Mouse (Mus musculus): ENCODE results near the gene Lrrc57.

Gene Lrrc57

DNA sequence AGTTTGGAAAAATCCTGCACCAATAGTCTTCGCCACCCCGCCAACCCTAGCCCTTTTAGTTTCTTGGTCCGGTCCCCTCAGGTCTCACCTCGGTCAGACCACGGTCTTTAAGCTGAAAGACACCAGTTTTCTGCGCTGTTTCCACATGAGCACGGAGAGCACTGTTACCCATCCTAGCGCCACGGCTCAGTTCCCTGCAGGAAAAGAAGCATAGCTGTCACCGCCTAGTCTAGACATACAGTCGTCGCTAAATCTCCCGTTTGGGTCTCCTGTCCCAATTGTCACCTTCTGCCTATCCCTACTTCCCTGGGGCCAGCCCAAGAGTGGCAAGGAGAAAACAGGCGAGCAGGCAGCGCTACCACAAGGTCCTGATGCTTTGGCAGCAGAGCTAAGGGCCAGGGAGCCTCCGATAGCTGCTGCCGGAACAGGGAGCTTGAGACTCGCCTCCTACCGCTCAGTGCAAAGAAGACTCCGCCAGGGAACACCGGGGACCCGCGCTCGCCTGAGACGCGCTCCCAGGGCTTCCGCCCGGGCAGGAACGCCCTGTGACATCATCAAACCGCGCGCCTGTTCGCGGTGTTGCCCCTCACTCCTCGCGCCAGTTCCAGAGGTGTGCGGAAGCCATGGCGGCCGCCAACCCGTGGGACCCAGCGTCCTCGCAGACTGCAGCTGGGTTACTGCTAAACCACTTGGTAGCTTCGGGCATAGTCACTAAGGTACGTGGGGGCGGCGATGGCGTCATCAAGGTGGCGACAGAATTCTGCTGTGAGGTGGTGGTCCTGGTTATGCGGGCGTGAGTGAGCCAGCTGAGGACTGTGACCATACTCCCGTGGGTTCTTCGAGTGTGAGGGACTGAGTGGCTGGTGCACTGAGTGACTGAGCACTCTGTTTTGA is at the start of gene Lrrc57, which contains the start of gene Haus2:
Gene Lrrc57, minus strand, starts transcription at position 691 of the 894 bp plus-strand sequence.
Gene Haus2, plus strand, starts transcription at position 554 of the 894 bp plus-strand sequence.
- DNase-seq (ENCODE audit: low read depth, low spot score): peak; percentile 83

GRCm38 (mm10) chr2:120658486-120658885 is 49.2 kb upstream of the Lrrc57 start:
- no peak for DNase-seq (ENCODE audit: low read depth, low spot score)

- DNase-seq (ENCODE audit: low read depth, low spot score): no peak
These were observed 47.4 kb upstream of the Lrrc57 start for GRCm38 (mm10) chr2:120656711-120657110.

DNA sequence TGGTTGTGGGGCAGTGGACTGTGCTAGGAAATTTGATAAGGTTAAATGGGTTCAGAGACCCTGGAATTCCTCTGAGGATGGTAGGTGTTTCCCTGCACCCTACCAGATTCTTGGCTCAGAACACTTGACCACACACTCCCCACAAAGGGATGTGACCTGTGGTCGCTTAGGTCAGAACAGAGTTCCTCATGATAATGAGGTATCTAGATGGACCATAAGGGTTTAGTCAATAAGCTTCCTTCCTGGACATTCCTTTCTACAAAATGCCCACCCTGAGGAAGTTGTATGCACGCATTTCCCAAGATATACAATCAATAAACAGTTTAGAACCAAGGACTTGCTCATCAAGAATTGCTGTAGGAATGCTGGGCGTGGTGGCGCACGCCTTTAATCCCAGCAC is 46.6 kb upstream of the Lrrc57 start:
- DNase-seq (ENCODE audit: low read depth, low spot score): no peak

DNA sequence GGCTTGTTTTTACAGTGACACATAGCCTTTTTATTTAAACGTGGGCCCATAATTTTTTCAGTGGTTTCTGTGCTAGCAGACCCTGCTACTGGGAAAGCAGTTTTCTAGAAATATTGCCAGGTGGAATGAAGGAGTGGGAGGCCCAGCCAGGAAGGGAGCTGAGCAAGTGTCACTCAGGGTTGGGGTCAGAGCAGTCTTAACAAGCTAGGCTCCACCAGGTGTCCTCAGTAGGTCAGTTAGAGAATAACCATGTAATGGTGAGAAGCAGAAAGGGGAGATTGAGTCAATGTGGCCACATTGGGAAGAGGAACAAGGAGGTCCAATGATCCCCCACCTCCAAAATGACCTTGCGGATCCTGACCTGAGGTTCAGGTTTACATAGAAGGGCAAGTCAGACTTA is 45.4 kb upstream of the Lrrc57 start:
- DNase-seq (ENCODE audit: low read depth, low spot score): no peak

GRCm38 (mm10) chr2:120652925-120653284 is 43.6 kb upstream of the Lrrc57 start:
- no peak for DNase-seq (ENCODE audit: low read depth, low spot score)

DNA sequence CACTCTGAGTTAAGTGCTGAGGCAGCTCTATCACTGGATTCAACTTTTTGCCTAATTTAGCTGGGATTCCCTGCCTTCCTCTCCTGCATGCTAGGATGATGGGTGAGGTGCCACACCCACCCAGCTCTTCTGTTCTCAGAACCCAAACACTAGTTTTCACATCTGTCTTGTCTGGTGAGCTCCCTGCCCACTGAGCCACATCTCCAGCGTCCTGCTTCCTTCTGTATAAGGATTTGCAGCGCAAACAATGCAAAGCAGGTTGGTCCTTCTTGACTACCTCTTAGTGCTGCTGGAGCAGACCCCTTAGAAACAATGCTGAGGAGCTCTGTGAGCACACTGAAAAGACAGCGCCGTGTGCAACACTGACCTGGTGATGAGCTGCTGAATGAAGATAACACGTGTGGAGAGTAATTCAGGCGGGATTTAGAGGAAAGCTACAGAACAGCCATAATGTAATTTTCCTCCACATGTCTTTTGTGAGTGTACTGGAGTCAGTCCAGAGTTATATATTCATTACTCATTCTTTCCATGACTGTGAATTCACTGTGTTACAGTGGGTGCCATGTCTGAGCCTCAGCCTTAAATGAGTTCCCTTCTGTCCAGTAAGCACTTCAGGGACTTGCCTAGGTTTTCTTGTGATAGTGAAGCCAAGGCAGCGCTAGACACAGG is 43.1 kb upstream of the Lrrc57 start:
- DNase-seq (ENCODE audit: low read depth, low spot score): no peak

GRCm38 (mm10) chr2:120646777-120647176 is 37.5 kb upstream of the Lrrc57 start:
- no peak for DNase-seq (ENCODE audit: low read depth, low spot score)

DNA sequence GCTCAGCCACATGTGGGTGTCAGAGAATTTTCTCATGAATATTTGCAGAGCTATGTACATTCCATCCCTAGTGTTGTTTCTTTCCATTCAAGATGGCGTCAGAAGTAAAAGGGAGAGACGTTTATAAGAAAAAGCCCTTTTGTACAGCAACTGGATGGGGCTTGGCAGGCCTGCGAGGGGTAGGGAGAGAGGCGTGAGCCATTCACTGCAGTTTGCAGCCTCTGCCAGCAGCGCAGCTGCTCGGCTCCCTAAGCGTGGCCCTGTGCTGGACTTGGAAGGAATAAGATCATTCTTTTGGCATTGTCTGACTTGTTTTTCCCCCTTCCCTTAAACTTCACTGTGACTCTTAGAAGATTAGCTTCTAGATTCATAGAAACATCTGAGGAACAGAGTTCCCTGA is 34.5 kb upstream of the Lrrc57 start:
- no peak for DNase-seq (ENCODE audit: low read depth, low spot score)

- DNase-seq (ENCODE audit: low read depth, low spot score): no peak
These were observed 31.5 kb upstream of the Lrrc57 start for GRCm38 (mm10) chr2:120640835-120641234.

DNA sequence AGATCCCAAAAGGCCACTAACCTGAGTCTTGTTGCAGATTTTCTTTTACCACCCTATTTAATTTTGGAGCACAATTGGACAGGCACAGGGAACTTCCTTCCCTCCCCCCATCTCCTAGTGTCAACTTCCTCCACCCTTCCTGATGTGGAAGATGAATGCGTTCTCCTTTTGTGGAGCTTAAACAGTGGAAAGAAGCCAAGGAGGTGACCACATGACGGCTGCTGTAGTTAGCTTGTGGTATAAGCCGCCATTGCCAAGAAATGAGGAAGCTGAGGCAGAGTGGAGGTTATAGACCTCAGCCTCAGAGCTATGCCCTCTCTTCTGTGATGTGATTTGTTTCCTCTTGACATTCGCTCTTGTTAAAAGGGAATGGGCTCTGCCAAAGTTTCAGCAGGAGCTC is 22.6 kb upstream of the Lrrc57 start:
- no peak for DNase-seq (ENCODE audit: low read depth, low spot score)

- peak; percentile 60 for DNase-seq (ENCODE audit: low read depth, low spot score)
These were observed 22.2 kb upstream of the Lrrc57 start for GRCm38 (mm10) chr2:120631521-120631920.

DNA sequence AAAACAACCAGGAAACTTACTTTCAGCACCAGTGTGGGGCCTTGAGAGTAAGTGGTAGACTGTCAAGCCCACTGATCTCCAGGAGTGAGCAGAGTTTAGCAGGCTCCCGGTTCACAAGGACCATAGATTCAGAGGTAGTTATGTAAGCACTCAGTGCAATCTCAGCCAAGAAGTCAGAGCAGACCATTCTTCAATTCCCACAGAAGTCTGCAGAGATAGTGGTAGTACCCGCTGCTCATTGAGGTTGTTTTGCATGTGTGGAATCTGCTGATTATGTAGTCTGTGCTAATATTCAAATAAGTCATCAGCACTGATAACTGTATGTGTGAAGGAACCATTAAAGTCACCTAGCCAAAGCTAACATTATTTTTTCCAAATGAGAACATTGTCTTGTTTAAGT is 21.3 kb upstream of the Lrrc57 start:
- DNase-seq (ENCODE audit: low read depth, low spot score): no peak

DNA sequence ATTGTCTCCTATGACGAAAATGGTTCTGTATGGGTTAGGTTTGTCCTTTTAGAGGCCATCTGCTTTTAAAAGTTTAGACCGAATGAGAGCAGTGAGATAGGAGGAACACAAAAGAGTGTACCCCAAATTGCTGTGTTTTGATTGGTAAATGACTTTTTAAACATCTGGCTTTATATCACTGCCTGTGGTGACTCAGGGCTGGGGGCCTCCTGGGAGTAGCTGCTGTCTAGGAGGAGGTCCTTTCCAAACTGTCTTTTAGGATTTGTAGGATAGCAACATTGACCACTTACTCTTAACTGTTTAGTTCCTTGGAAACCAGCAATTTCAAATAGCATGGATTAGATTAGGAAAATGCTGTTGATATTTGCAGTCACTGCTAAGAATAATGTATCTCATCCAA is 20.9 kb upstream of the Lrrc57 start:
- no peak for DNase-seq (ENCODE audit: low read depth, low spot score)

- DNase-seq (ENCODE audit: low read depth, low spot score): peak; percentile 99
These were observed 19.8 kb upstream of the Lrrc57 start, which contains the start of gene Stard9 for GRCm38 (mm10) chr2:120628886-120629735. Gene Stard9, plus strand, starts transcription at chr2:120629121.

- no peak for DNase-seq (ENCODE audit: low read depth, low spot score)
These were observed 19.0 kb upstream of the Lrrc57 start for GRCm38 (mm10) chr2:120628076-120628865.

GRCm38 (mm10) chr2:120622920-120623319 is 13.6 kb upstream of the Lrrc57 start:
- no peak for DNase-seq (ENCODE audit: low read depth, low spot score)

DNA sequence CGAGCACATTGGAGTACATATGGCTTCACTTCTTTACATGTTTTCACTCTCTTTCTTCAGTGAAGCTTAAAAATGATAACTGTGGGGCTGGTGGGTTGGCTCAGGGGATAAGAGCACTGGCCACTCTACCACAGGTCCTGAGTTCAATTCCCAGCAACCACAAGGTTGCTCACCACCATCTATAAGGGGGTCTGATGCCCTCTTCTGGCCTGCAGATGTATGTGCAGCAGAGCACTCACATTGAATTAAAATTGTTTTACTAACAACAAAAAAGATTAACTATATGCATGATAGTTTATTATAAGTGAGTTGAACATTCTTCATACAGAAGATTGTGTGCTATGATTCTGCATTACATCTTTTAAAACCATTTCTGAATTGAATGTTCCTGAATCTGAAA is 10.2 kb upstream of the Lrrc57 start:
- DNase-seq (ENCODE audit: low read depth, low spot score): no peak

DNA sequence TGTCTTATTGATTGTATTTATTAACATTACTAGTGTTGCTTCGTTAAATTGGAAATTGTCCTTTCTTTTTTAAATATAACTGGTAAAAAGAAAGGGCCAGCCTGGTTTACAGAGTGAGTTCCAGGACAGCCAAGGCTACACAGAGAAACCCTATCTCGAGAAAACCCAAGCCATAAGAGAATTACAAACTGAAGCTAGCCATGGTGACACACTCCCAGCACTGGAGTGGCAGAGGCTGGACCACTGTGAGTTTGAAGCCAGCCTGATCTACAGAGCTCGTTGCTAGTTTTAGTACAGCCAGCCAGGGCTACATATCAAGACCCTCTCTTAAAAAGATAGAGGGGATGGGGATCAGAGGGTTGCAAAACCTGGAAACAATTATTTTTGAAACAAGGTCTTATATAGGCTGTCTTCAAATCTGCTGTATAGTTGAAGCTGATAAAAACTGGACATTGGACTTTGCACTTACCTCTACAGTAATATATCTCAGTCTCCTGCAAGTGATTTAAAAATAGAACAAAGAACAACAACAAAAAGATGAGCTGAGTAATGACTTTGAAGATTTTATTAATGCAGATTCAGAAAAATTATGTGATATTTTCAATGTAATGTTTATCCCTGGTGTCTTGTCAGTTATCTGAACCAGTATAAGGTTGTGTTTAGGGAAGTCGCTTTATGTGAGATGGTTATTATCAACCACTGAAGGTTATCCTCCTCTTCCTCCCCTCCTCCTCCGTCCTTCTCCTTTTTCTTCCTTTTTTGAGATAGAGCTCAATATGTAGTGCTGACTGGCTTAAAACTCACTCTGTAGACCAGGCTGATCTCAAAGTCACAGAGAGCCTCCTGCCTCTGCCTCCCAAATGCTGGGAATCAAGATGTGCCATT is 7.2 kb upstream of the Lrrc57 start:
- no peak for DNase-seq (ENCODE audit: low read depth, low spot score)

DNA sequence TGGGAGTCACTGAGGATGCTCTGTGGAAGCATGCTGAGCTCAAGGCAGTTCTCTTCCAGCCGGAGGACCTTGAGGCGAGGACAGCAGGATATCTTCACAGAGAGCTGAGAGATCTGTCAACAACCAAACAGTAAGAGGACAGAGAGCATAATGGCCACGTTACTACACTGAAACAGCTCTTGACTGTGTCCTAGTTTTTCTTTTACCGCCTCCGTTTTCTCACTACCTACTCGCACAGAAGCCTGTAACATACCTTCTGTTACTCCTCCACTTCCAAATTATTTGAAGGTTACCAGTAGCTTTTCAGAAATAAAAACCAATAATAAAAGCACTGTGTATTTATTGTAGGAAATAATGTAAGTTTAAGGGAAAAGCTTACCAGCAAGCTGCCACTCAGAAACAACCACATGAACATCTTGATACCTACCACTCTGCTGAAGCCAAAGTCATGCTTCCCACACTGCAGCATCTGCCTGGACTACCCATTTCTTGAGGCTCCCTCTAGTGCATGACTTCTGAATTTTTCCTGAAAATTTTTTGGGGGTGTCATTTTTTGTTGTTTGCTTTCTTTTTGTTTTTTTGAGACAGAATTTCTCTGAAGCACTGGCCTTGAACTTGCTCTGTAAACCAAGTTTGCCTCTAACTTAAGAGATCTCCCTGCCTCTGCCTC is 3.2 kb downstream of the Lrrc57 start:
- no peak for DNase-seq (ENCODE audit: low read depth, low spot score)

Data from c-Kit-negative CD71-positive TER-119-positive erythroid progenitor cells, embryonic 14.5 days (primary cell).